22 mouse cellular contexts compared by ENCODE assay signal in genomic region chr1:136536947-136537346, GRCm38 (mm10).
DNase-seq lines count a peak whose midpoint lies in the region; ATAC-seq and TF ChIP-seq lines count a peak whose summit lies in the region.
"Had no signal": no experiment of that assay in that cellular context is flagged by ENCODE, and none has a peak within 500 bp of the region (broad histone marks: within the 10 kb centered on the region; RNA-seq: fewer than 3 reads in every experiment).

No protein-coding gene starts in this region.

- DNase-seq in heart, adult 11 months = peak; percentile 83
- DNase-seq in heart, adult 18-20 months = no peak
- DNase-seq in liver, postnatal 0 days = no peak
- no peak for DNase-seq in liver
- DNase-seq in G1E (ENCODE audit: low spot score) = no peak
- DNase-seq in splenic B cell, adult 2 months (ENCODE audit: low read depth, low spot score) = peak; percentile 8
- DNase-seq in right cerebral cortex, postnatal 14 days = no peak
- DNase-seq in hindbrain, embryonic 11.5 days (ENCODE audit: low spot score) = no peak
- DNase-seq: adrenal gland, postnatal 36 days; cerebellum, adult 9-11 months; embryo, embryonic 11 days; gastrocnemius, postnatal 25 days; heart, postnatal 36 days; kidney, adult 9 months; thymus, postnatal 4 days had no signal

- no peak overlapping the region for H3K27ac ChIP-seq in liver, postnatal 0 days (ENCODE audit: low read depth)
- H3K27ac ChIP-seq in hindbrain, embryonic 11.5 days (ENCODE audit: low read depth, low read length) = no peak overlapping the region
- H3K27ac ChIP-seq: embryonic facial prominence, embryonic 15.5 days; forebrain, embryonic 10.5 days; heart, embryonic 13.5 days; limb, embryonic 10.5 days; macrophage; neural tube, embryonic 12.5 days had no signal

- no peaks in the 10 kb centered on the region for H3K36me3 ChIP-seq in liver, postnatal 0 days (replicated peaks; ENCODE audit: insufficient read depth, low read length)
- peaks cover 13% of the 10 kb centered on the region for H3K36me3 ChIP-seq in G1E (replicated peaks)
- H3K36me3 ChIP-seq in splenic B cell, adult 2 months (ENCODE audit: control insufficient read depth, insufficient read depth, low read length, poor library complexity, severe bottlenecking) = no peaks in the 10 kb centered on the region
- no peaks in the 10 kb centered on the region for H3K36me3 ChIP-seq in hindbrain, embryonic 11.5 days (ENCODE audit: control insufficient read depth, insufficient read depth, low read length)
- H3K36me3 ChIP-seq: embryonic facial prominence, embryonic 15.5 days; neural tube, embryonic 12.5 days had no signal

- H3K4me3 ChIP-seq in liver, postnatal 0 days (ENCODE audit: low read depth, low read length) = no peak overlapping the region
- H3K4me3 ChIP-seq in G1E (ENCODE audit: low read depth, low read length) = no peak overlapping the region
- H3K4me3 ChIP-seq in hindbrain, embryonic 11.5 days (ENCODE audit: low read depth, low read length) = no peak overlapping the region
- H3K4me3 ChIP-seq: embryonic facial prominence, embryonic 15.5 days; forebrain, embryonic 10.5 days; heart, embryonic 13.5 days; limb, embryonic 10.5 days; neural tube, embryonic 12.5 days had no signal

- no peak for ATAC-seq in liver, postnatal 0 days
- ATAC-seq in G1E (ENCODE audit: extremely low read depth, insufficient number of reproducible peaks, low FRiP score, poor library complexity, severe bottlenecking) = no peak
- no peak for ATAC-seq in hindbrain, embryonic 11.5 days (ENCODE audit: low FRiP score)

- H3K4me2 ChIP-seq in liver, postnatal 0 days (ENCODE audit: low read depth, low read length) = no peak overlapping the region
- H3K4me2 ChIP-seq in hindbrain, embryonic 11.5 days (replicated peaks; ENCODE audit: low read depth, low read length) = no peak overlapping the region
- H3K4me2 ChIP-seq: embryonic facial prominence, embryonic 15.5 days; heart, embryonic 13.5 days; midbrain, embryonic 11.5 days; neural tube, embryonic 12.5 days had no signal

- no peaks in the 10 kb centered on the region for H3K27me3 ChIP-seq in liver, postnatal 0 days (ENCODE audit: insufficient read depth, low read length)
- no peaks in the 10 kb centered on the region; the same call in 1 of the 2 replicates for H3K27me3 ChIP-seq in G1E (ENCODE audit: insufficient read depth, low read length)
- H3K27me3 ChIP-seq in splenic B cell, adult 2 months (ENCODE audit: control insufficient read depth, insufficient read depth, low read length, poor library complexity, severe bottlenecking) = no peaks in the 10 kb centered on the region
- no peaks in the 10 kb centered on the region for H3K27me3 ChIP-seq in hindbrain, embryonic 11.5 days (ENCODE audit: control insufficient read depth, insufficient read depth, low read length)
- H3K27me3 ChIP-seq: embryonic facial prominence, embryonic 15.5 days; heart, embryonic 13.5 days; neural tube, embryonic 12.5 days had no signal

- TF ChIP-seq CTCF in liver, postnatal 0 days (IDR thresholded peaks at IDR 0.05; ENCODE audit: low read depth) = peak; percentile 40
- 0 out of 2 replicates have a peak, but pooled peaks have one; percentile 7 for TF ChIP-seq CTCF in G1E (IDR thresholded peaks at IDR 0.05; ENCODE audit: low read depth, low read length)

- WGBS in liver, postnatal 0 days (ENCODE audit: insufficient replicate concordance) = 88% methylated on average over 6 of the region's 6 CpGs
- 87% methylated on average over 6 of the region's 6 CpGs for WGBS in hindbrain, embryonic 11.5 days

- no peak for TF ChIP-seq EP300 in liver, postnatal 0 days (IDR thresholded peaks at IDR 0.05; ENCODE audit: low read depth)

- H3K9ac ChIP-seq in liver, postnatal 0 days (replicated peaks) = no peak overlapping the region
- no peak overlapping the region for H3K9ac ChIP-seq in hindbrain, embryonic 11.5 days (ENCODE audit: low read depth, low read length)
- H3K9ac ChIP-seq: embryonic facial prominence, embryonic 15.5 days; heart, embryonic 13.5 days; neural tube, embryonic 12.5 days had no signal

- peaks cover 17% of the 10 kb centered on the region; the same call in 1 of the 2 replicates for H3K4me1 ChIP-seq in liver, postnatal 0 days (ENCODE audit: insufficient read depth)
- peaks cover 6% of the 10 kb centered on the region for H3K4me1 ChIP-seq in G1E (ENCODE audit: insufficient read depth, low read depth, low read length)
- H3K4me1 ChIP-seq in hindbrain, embryonic 11.5 days (replicated peaks; ENCODE audit: control insufficient read depth, insufficient read depth, low read length) = no peaks in the 10 kb centered on the region
- H3K4me1 ChIP-seq: neural tube, embryonic 12.5 days had no signal

- H3K9me3 ChIP-seq in liver, postnatal 0 days (ENCODE audit: low read length) = no peaks in the 10 kb centered on the region
- no peaks in the 10 kb centered on the region for H3K9me3 ChIP-seq in G1E (replicated peaks)
- no peaks in the 10 kb centered on the region for H3K9me3 ChIP-seq in hindbrain, embryonic 11.5 days (ENCODE audit: control insufficient read depth, low read length)
- H3K9me3 ChIP-seq: embryonic facial prominence, embryonic 15.5 days; heart, embryonic 13.5 days; limb, embryonic 10.5 days had no signal

Comparison
In these comparisons a context has a peak if more than half of its experiments do, and no peak if none do; other contexts are left out.
1. DNase-seq: peak in heart, adult 11 months (single experiment) and splenic B cell, adult 2 months (single experiment); none in heart, adult 18-20 months (0 of 2), liver, postnatal 0 days (single experiment), liver (single experiment), G1E (single experiment), right cerebral cortex, postnatal 14 days (single experiment) and hindbrain, embryonic 11.5 days (single experiment).